Mouse (Mus musculus) gastrocnemius, postnatal 4 days (tissue): ENCODE data around the gene Ric8b. TPM values are rescaled to one million over a fixed set of nuclear protein-coding genes. Genes with fewer than 3 reads are reported as not detected.
A peak's percentile ranks its signal among the peaks of the same experiment; 100 is the strongest.

Experiments used
- DNase-seq, 2 experiments: peaks; one replicate each; pipeline ENCODE4 v3.0.0; 2021 to 2022; ENCODE audit warnings: low spot score in 2 of 2, mixed read lengths in 2 of 2
- total RNA-seq, 2 experiments: library from RNA; stranded (reverse); gene quantifications; 2 replicates each; pipeline ENCODE4 v1.2.3; 2021

The Ric8b gene
- total RNA-seq, 2 experiments from 2014 or later, result 44.9 to 50.1 TPM

DNA sequence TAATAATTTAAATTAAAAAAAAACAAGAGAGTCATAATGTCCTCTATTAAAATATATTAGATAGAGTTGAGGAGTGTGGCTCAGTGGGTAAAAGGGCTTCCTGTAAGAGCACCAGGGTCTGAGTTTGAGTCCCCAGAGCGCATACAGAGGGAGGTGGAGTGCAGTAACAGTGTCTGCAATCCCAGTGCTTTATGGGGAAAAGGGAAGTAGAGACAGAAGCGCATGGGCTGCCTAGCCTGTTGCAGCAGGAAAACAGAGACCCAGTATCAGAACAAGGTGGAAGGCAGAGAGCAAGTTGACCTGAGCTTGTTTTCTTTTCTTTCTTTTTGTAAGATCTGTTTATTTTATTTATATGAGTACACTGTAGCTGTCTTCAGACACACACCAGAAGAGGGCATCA is 41.2 kb downstream of the Ric8b start:
- DNase-seq, result no peak

DNA sequence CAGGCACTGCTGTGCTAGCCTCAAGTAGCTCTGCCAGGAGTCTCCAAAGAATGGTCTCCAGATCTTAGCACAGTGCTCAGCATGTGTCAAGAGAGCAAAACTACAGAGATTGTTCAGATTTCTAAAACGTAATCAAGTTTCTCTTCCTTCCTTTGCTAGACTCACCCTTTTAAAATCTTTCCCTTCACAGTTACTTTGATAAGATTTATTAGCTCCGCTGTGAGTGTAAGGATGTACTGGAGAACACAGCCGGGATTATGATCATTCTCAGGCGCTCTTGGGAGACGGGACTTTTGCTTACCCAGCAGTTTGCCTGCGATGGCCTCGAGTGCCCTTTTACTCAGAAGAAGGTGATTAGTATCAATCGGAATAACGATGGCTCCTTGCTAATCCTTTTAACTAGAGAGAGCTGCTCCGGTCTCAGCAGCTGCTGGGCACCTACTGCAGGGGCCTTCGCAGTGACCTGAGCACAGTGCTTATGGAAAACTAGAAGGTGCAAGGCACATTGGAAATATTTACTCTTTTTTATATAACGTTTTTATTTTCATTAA is 43.0 kb downstream of the Ric8b start:
- DNase-seq, result no peak

DNA sequence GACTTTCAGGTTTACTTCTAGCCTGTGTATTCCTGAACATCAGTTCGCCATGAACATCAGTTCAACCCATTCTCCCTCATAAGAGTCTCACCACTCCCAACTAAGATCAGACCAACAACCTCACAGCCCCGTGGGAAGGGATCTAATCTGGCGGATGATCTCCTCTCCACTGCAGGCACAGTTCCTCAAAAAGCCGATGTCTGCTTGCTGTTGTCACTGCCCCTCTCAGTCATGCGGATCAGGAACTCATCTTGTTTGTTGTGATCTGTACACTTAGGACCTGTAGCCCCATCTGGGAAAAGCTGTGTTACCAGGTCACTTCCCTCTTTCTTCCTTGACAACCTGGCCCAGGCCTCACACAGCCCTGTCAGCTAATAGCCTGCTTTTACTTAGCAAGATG is 45.7 kb downstream of the Ric8b start:
- no peak for DNase-seq

DNA sequence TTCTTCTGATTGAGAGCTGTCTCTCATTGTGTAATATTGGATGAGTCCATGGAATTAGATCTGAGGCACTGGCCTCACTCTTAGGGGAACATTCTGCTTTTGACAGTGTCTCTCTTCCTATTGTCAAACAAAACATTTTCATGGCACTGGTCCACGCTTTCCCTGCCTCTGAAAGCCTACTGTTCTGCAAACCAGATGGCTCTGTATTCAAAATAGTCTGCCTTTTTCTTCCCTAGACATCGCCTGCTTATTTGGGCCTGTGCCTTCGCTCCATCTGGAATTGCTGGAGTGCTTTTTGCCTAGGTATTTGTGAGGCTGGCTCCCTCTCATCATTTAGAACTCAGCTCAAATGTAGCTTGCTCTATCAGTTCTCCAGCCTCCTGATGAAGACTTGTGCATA is 46.3 kb downstream of the Ric8b start:
- DNase-seq, result no peak

DNA sequence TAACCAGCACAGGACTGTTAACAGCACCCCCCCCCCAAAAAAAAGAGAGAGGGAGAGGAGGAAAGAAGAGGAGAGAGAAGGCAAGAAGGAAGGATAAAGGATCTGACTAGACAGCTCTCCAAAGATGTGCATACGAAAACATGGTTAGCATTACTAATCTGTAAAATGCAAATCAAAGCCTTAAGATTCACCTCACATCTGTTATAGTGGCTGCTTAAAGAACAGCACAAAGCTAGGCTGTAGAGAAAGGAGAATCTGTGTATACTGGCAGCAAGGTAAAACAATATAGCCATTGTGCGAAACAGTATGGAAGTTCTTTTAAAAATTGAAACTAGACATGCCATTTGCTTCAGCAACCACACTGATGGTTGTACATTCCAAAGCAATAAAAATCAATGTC is 49.1 kb downstream of the Ric8b start:
- no peak for DNase-seq

DNA sequence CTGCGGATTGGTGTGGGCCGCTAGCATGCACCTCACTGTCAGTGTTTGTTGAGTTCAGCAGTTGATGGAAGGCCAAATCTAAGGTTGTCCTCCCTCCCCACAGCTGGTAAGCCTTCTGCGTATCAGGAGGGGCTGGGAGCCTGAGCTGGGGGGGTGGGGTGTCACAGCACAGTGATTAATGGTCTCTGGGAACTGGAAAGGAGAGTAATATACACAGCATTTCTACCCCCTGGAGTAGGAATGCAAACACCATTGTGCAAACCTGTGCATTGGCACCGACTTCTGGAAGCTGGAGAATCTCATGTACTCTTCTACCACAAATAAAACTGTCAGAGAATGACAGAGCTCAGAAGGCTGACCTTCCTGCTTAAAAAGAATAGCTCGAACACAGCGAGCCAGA is 50.2 kb downstream of the Ric8b start:
- DNase-seq, result no peak

DNA sequence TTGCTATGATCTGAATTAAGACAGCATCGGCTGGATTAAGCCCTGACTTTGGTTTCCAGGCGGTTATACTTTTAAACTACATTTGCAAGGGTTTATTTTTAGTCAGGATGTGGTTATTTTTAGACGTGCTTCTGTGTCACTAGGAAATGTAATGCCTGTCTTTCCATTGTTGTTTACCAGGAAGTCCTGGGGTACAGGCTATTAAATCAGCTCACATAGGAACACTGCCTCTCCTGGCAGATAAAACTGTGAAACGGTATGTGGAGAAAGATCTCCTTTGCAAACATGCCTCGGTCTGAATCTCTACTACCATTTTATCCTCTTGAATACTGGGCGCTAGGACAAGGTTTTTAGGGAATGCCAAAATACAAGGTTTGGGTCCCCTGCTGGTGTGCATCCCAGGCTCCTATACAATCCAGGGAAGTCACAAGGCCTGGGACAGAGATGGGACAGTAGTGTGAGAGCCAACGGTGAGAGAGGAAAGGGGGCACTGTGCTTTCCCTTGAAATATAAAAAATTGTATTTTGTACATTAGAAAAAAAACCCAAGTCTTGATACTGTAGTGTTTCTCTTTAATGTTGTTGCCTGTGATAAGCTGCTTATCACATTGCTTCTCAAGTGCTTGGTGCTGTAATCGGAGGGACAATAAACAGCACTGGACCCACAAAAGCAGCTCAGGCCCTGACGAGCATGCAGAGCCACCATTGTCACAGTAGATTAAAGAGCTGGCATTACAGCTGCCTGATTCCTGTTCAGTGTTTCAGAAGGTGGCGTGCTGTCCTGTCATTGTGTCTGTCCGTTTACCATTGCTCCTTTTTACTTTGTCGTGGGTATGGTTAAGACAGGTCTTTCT is 51.7 kb downstream of the Ric8b start:
- no peak for DNase-seq

DNA sequence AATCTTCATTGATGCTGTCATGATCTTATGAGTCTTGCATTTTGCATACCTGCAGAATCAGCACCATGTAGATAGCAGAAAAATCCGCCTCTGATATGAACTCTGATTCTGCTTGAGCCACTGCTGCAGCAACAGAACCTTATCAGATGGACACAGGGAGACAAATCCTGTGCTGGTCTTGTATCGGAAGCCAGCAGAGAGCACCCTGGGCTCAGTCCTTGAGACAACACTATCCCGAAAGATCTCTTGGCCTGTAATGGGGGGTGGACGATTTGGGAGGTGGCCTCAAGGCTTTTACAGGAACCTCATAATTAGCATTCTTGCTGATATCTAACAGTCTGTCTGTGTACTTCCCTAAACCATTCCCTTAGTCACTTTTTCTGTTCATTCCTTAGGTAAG is 57.8 kb downstream of the Ric8b start:
- no peak for DNase-seq

DNA sequence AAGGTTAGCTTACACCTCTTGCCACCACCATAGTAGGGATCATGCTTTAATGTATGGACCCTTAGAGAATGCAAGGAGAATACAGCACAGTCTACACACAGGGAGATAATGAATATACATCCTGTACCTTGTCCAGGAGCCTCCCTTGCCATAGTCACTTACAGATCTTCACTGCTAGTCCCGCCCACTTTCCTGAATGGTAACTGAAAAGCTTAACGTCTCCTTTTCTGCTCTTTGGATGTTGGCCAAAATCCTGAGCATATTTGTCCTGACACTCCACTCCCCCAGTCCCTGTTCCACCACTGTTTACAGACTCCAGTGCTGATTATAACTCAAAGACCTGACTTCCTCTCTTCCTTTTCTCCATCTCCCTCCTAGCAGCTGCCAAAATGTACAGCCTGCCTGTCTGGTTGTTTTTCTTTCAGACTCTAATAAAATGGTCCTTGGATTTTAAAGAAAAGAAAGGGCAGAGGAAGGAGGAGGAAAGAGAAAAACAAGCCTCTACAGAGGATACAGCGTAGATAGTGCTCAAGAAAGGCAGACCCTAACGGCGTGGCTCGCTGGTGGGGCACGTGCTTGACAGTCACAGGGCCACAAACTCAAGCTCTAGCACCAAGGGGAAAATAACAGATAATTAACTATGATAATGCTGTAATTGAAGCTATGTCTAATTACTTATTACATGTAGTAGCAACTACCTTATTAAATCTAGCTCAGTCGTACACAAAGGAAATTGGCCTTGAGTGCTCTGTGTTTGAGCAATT is 59.4 kb downstream of the Ric8b start:
- DNase-seq, result no peak

DNA sequence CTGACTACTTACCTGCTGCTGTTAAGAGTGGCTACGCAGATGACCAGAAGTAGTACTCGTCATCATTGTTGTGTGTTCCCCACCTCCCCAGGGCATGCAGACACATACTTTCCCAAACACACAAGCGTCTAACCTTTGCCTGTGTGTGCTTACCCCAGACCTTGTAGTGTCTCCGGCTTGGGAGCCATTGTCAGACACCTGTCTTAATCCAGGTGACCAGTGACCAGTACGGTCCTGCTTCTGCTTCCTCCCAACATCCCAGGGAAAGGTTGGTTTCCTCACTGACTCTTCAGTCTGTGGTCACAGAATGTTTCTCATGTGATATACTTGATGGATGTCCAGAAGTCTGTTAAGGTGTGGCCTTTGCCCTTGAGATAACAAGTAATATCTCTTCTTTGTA is 62.9 kb downstream of the Ric8b start:
- DNase-seq, result no peak

DNA sequence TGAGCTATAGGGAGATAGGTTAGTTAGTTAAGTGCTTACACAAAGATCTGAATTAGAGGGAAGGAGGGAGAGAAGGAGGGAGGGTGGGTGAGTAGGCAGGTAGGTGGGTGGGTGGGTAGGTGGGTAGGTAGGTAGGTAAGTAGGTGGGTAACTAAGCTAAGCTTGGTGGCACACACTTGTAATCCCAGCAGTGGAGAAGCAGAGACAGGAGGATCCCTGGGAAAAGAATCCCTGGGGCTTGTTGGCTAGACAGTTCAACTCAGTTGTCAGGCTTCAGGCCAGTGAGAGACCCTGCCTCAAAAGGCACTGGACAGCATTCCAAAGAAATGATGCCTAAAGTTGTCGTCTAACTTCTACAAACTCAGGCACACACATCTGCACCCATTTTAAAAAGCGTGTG is 64.0 kb downstream of the Ric8b start:
- DNase-seq, result no peak

DNA sequence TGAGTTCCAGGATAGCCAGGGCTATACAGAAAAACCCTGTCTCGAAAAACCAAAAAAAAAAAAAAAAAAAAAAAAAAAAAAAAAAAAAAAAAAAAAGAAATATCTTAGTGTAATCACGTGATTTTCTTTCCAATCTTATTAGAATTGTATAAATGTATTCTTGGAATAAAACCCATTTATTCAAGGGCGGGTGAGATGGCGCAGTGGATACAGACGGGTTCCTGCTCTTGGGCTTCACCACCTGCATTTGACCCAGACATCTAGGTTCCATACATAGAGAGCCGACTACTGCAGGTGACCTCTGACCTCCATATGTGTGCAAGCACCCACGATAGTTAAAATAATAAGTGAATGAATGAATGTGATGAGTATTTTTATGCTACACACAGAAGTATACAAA is 65.3 kb downstream of the Ric8b start:
- no peak for DNase-seq

DNA sequence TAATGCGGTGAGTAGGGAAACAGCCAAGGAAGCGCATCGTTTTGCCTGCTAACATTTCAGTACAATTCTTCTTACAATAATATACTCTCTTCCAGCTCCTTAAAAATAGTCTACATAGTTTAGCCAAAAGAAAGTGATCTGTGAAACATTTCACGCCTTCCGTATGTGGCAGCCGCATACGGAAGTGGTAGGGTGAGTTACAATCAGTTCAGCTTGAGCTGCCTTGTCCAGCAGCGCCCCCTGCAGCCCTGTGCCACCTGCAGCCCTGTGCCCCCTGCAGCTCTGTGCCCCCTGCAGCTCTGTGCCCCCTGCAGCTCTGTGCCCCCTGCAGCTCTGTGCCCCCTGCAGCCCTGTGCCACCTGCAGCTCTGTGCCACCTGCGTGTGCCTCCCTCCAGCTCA is 68.5 kb downstream of the Ric8b start:
- peak in 1 of 2 experiments; percentile 49 for DNase-seq

DNA sequence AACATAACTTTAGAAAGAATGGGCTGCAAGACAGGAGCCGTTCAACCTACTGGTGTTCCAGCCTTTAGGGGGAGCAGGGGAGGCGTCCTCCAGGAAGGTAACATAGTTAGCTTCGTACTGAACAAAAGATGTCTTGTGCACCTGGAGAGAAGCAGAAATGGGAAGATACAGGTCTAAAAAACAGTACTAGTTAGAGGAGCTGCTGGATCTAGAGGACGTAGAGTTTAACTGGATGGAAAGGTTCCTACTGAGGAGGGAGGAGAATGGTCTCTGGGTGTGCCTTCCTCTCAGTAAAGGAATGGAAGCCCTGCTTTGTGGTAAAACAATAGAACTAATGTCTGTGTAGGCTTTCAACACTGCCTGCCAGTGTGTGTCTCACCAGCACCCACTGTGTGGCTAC is 70.2 kb downstream of the Ric8b start:
- DNase-seq, result no peak

DNA sequence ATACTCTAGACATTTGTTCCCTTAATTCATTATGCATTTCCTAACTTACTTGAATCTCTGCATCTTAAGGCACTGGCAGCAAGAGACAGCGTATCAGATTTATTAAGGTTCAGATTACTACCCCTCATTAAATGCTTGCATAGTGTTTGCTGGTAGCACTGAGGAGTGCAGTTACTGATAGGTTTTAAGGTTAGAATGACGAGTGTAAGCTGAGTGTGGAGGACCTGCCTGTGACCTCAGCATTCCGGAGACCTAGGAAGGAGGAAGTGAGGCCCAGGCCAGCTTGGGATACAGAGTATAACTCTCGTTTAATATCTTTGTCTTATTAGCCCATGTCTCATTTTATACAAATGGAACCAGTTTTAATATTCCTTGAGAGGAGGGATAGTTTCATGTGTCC is 71.2 kb downstream of the Ric8b start:
- no peak for DNase-seq

DNA sequence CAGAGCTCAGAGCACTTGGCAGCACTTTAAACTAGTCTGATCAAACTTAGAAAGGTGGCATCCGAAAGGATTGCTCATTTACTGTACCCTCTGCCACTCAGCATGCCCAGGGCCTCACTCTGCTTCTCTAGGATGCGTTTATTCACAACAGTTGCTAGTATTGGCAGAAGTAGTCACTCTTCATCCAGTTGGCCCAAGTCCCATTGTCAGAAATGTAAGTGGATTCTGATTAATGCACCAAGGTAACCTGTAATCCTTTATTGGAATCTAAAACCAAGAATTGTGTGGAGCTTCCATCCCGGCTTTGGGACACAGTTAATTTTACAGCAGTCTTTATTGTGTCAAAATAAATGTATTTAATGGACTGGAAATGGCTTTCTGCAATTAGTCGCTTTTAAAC is 76.9 kb downstream of the Ric8b start:
- no peak for DNase-seq

DNA sequence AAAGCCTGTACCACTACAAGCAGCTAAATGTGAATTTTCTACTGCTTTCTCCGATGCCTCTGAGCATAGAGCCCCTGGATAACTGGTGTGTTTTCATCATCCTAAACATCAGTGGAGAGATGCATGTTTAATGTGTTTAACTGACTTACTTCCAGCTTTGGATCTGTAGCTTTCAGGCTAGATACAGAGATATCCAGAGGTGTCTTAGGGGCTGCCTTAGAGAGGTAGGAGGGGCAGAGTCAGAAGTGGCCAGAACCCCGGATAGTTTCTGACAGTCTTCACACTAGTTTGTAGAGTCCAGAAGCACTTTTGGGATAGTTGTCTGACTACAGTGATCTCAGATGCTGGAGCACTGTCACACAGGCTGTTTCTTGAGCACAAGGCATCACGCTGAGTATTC is 77.6 kb downstream of the Ric8b start:
- DNase-seq, result no peak

DNA sequence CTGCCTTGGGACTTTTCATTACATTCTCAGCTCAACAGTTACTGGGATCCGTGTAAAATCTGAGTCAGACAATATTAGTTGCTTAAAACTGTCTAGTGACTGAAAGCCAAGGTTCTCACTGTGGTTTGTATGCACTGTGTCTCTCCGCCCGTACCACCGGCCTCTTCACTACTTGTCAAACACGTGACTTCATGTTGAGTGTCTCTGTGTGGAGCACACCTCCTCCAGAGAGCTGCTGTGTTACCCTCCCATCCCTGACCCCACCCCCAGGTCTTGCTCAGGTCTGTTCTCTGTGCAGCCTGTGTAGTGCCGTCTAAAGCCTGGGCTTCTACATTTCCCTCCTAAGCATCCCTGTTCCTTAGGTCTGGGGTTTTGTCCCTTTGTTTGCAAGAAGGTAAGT is 79.0 kb downstream of the Ric8b start:
- DNase-seq, result no peak

DNA sequence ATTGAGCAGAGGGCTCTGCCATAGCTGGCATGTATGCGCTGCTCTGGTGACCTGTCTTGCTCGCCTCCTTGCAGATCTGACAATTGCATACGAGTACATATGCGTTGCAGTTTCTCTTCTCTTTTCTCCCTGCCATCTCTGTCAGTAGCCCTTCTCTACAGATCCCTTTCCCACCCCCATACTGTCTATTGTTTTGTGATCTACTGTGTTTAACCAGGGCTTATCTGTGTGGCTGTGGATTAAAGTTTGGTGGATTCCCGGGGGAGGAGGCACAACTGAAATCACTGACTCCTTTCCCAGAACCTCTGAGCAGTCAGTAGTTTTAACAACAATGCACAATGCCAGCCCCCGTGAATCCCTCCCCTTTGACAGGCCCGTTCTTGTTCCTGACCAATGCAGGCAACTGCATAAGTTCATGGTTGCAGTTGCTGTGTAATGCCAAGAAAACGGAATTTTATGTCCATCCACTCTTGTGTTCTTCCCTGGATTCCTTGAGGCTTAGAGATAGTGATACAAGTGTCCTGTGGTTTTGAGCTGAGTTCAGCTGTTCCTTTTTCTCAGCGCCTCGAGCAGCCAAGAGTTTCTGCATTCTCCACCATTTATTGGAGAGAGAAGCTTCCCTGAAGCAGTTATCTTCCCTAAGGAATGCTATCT is 80.3 kb downstream of the Ric8b start:
- DNase-seq, result no peak

DNA sequence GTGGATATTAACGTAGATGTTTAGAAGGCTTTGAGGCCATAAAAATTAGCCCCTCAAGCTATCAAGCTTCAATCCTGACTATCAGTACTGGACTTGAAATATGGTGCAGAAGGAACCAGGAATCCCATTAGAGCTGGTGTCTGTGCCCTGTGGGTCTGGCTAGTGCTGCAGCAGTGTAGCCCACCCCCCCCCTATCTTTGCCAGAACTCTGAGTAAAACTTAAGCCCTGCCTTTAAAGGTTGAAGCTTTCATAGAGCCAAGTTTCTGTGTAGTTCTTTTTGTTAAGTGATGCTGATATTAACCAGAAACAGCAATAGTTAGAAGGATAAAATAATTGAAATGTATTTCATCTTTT is 80.8 kb downstream of the Ric8b start:
- no peak for DNase-seq

DNA sequence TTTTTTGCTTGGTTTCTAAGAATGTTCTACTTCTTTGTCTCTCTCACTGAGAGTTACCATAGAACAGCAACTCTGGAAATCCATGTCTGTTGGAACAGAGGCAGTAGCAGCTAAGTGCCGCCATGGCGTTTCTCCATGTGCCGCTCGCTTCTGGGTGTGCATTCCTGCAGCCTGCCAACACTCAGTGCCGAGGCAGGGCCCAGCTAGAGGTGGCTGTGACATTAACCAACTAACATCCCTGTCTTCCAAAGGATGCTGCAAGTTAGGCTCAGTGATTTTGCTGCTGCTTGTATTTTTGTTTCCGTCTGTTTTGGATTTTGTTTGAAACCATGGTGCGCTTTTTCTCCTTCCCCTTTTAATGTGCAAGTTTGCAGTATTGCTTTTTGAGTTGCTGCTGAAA is 84.5 kb downstream of the Ric8b start:
- DNase-seq, result no peak
